Mouse (Mus musculus): Measurements from ENCODE around the gene Prpsap1. TPM values are rescaled to one million over a fixed set of nuclear protein-coding genes. Genes with fewer than 3 reads are reported as not detected.

Prpsap1 gene
- total and polyA plus RNA-seq, 3 experiments, result 79.8 to 114 (median 114) TPM

GRCm38 (mm10) chr11:116447822-116448221 is 46.2 kb downstream of the Prpsap1 start:
- Histone ChIP-seq H3K4me3 (replicated peaks in 1 of 3; ENCODE audit: low read depth in 2 of 3, low read length in 2 of 3, poor library complexity in 1 of 3) (no peak overlapping the region), H3K27ac (ENCODE audit: insufficient read depth, low read depth) (no peak overlapping the region), H3K4me1 (ENCODE audit: control insufficient read depth in 1 of 2, insufficient read depth in 2 of 2) (peaks cover 34 to 39% of the 10 kb centered on the region in 2 experiments), H3K79me2 (replicated peaks; ENCODE audit: control insufficient read depth, extremely low read depth, insufficient read depth, poor library complexity, severe bottlenecking) (no peaks in the 10 kb centered on the region), H3K27me3 (replicated peaks) (no peaks in the 10 kb centered on the region), H3K36me3 (replicated peaks in 1 of 2; ENCODE audit: control insufficient read depth in 1 of 2, insufficient read depth in 1 of 2, low read length in 1 of 2) (peaks cover 0 to under 1% of the 10 kb centered on the region in 2 experiments), H3K4me2 (ENCODE audit: insufficient read depth, low read depth, poor library complexity, severe bottlenecking) (no peak overlapping the region), H3K9me3 (replicated peaks; ENCODE audit: low read length) (peaks cover 20% of the 10 kb centered on the region), H3K9ac (ENCODE audit: insufficient read depth, low read depth) (no peak overlapping the region)
- dilution Hi-C loops (cut with MboI; ENCODE audit: extremely low pct_ligation_motif_present, extremely low pct_unique_long_range_greater_than_20kb, low sequenced_read_pairs), result no loop called here
- DNase-seq (ENCODE audit: extremely low read depth), result no peak
- in situ Hi-C loops (cut with MboI; ENCODE audit: low pct_ligation_motif_present, low pct_unique_long_range_greater_than_20kb, low sequenced_read_pairs), result loop anchor here (5.0 kb wide), 1 partner anchor 131 kb away; no protein-coding TSS in a partner anchor
- no peak for TF ChIP-seq MAX (IDR thresholded peaks at IDR 0.05; ENCODE audit: low read length)
- no peak for TF ChIP-seq TBP (conservative IDR thresholded peaks at IDR 0.05; ENCODE audit: low read depth, low read length)
- TF ChIP-seq RAD21 (IDR thresholded peaks at IDR 0.05; ENCODE audit: low read depth, low read length), result peak; percentile 4
- no peak for TF ChIP-seq ELF1 (IDR thresholded peaks at IDR 0.05; ENCODE audit: low read depth, low read length)
- TF ChIP-seq ZKSCAN1 (IDR thresholded peaks at IDR 0.05; ENCODE audit: borderline replicate concordance, low read depth, low read length), result no peak
- no peak for TF ChIP-seq MAFK (IDR thresholded peaks at IDR 0.05; ENCODE audit: insufficient replicate concordance, low read length)
- TF ChIP-seq SIN3A (IDR thresholded peaks at IDR 0.05; ENCODE audit: low read length), result no peak
- TF ChIP-seq KAT2A (IDR thresholded peaks at IDR 0.05; ENCODE audit: insufficient replicate concordance, low read length), result no peak
- TF ChIP-seq POLR2A (IDR thresholded peaks at IDR 0.05; ENCODE audit: low read depth, low read length), result no peak
- TF ChIP-seq POLR2AphosphoS2 (IDR thresholded peaks at IDR 0.05; ENCODE audit: low read depth, low read length), result no peak
- TF ChIP-seq SMC3 (IDR thresholded peaks at IDR 0.05; ENCODE audit: low read depth, low read length), result peak; percentile 13; the same call in 1 of the 2 replicates
- TF ChIP-seq CTCF (conservative IDR thresholded peaks at IDR 0.05 in 1 of 2, IDR thresholded peaks at IDR 0.05 in 1 of 2; ENCODE audit: low read depth in 2 of 2, low read length in 2 of 2), result peak in 1 of 2 experiments; percentile 41; a peak in 2 of 4 replicates

- Histone ChIP-seq H3K4me2 (ENCODE audit: insufficient read depth, low read depth, poor library complexity, severe bottlenecking) (no peak overlapping the region), H3K36me3 (replicated peaks in 1 of 2; ENCODE audit: control insufficient read depth in 1 of 2, insufficient read depth in 1 of 2, low read length in 1 of 2) (peaks cover 0 to 6% of the 10 kb centered on the region in 2 experiments), H3K9me3 (replicated peaks; ENCODE audit: low read length) (peaks cover 20% of the 10 kb centered on the region), H3K4me3 (replicated peaks in 1 of 3; ENCODE audit: low read depth in 2 of 3, low read length in 2 of 3, poor library complexity in 1 of 3) (no peak overlapping the region), H3K79me2 (replicated peaks; ENCODE audit: control insufficient read depth, extremely low read depth, insufficient read depth, poor library complexity, severe bottlenecking) (no peaks in the 10 kb centered on the region), H3K27ac (ENCODE audit: insufficient read depth, low read depth) (no peak overlapping the region), H3K4me1 (ENCODE audit: control insufficient read depth in 1 of 2, insufficient read depth in 2 of 2) (peaks cover 49% of the 10 kb centered on the region in 2 experiments), H3K9ac (ENCODE audit: insufficient read depth, low read depth) (no peak overlapping the region), H3K27me3 (replicated peaks) (no peaks in the 10 kb centered on the region)
- DNase-seq (ENCODE audit: extremely low read depth), result no peak
- no peak for TF ChIP-seq ETS1 (conservative IDR thresholded peaks at IDR 0.05; ENCODE audit: low read depth, low read length)
- in situ Hi-C loops (cut with MboI; ENCODE audit: low pct_ligation_motif_present, low pct_unique_long_range_greater_than_20kb, low sequenced_read_pairs) (loop anchor here (5.0 kb wide), 1 partner anchor 129 kb away; no protein-coding TSS in a partner anchor), dilution Hi-C loops (cut with MboI; ENCODE audit: extremely low pct_ligation_motif_present, extremely low pct_unique_long_range_greater_than_20kb, low sequenced_read_pairs) (no loop called here)
These were observed 47.6 kb downstream of the Prpsap1 start for GRCm38 (mm10) chr11:116446308-116446887.

All from CH12.LX (cell line).